Mouse (Mus musculus): ENCODE data around the gene Abcf1. TPM values are rescaled to one million over a fixed set of nuclear protein-coding genes. Genes with fewer than 3 reads are reported as not detected.
A peak's percentile ranks its signal among the peaks of the same experiment; 100 is the strongest.
"Not testable (repeated sequence)": the region's sequence is repeated elsewhere in the genome, so short reads cannot be mapped to it uniquely, and the experiment has no call there.

Gene Abcf1
- polyA plus RNA-seq, 1 experiment from 2014 or later, result 102 TPM

GRCm38 (mm10) chr17:35935763-35936162, 33.8 kb downstream of the Abcf1 start:
- H3K36me3 ChIP-seq, result peaks cover 16% of the 10 kb centered on the region
- WGBS, result 87% methylated on average over 14 of the region's 14 CpGs
- H3K9ac ChIP-seq (replicated peaks); ATAC-seq (ENCODE audit: insufficient number of reproducible peaks, insufficient read depth, low FRiP score, low TSS enrichment, low read depth); H3K27ac ChIP-seq; H3K27me3 ChIP-seq; H3K4me2 ChIP-seq; H3K4me1 ChIP-seq (replicated peaks); H3K9me3 ChIP-seq; H3K4me3 ChIP-seq (replicated peaks): not testable (repeated sequence)

GRCm38 (mm10) chr17:35932608-35933007, 37.0 kb downstream of the Abcf1 start:
- H3K4me1 ChIP-seq (replicated peaks), result no peaks in the 10 kb centered on the region
- H3K9ac ChIP-seq (replicated peaks), result no peak overlapping the region
- ATAC-seq (ENCODE audit: insufficient number of reproducible peaks, insufficient read depth, low FRiP score, low TSS enrichment, low read depth), result no peak
- WGBS, result 87% methylated on average over 4 of the region's 4 CpGs
- peaks cover 48% of the 10 kb centered on the region for H3K36me3 ChIP-seq
- no peak overlapping the region for H3K27ac ChIP-seq
- no peak overlapping the region for H3K4me2 ChIP-seq
- H3K27me3 ChIP-seq, result no peaks in the 10 kb centered on the region
- H3K9me3 ChIP-seq, result no peaks in the 10 kb centered on the region
- no peak overlapping the region for H3K4me3 ChIP-seq (replicated peaks)

- Histone ChIP-seq H3K9ac (replicated peaks) (no peak overlapping the region), H3K9me3 (no peaks in the 10 kb centered on the region), H3K4me3 (replicated peaks) (no peak overlapping the region), H3K36me3 (peaks cover 67% of the 10 kb centered on the region), H3K4me1 (replicated peaks) (no peaks in the 10 kb centered on the region), H3K4me2 (no peak overlapping the region), H3K27ac (no peak overlapping the region), H3K27me3 (no peaks in the 10 kb centered on the region)
- ATAC-seq (ENCODE audit: insufficient number of reproducible peaks, insufficient read depth, low FRiP score, low TSS enrichment, low read depth), result no peak
- WGBS, result 95% methylated on average over 12 of the region's 12 CpGs
Measured at GRCm38 (mm10) chr17:35930627-35931026, 38.9 kb downstream of the Abcf1 start.

GRCm38 (mm10) chr17:35929534-35929933, 40.0 kb downstream of the Abcf1 start:
- H3K4me1 ChIP-seq (replicated peaks), result no peaks in the 10 kb centered on the region
- H3K27ac ChIP-seq, result no peak overlapping the region
- H3K4me3 ChIP-seq (replicated peaks), result no peak overlapping the region
- H3K9me3 ChIP-seq, result no peaks in the 10 kb centered on the region
- no peak overlapping the region for H3K9ac ChIP-seq (replicated peaks)
- no peak for ATAC-seq (ENCODE audit: insufficient number of reproducible peaks, insufficient read depth, low FRiP score, low TSS enrichment, low read depth)
- no peaks in the 10 kb centered on the region for H3K27me3 ChIP-seq
- no peak overlapping the region for H3K4me2 ChIP-seq
- WGBS, result 100% methylated on average over 2 of the region's 2 CpGs
- peaks cover 78% of the 10 kb centered on the region for H3K36me3 ChIP-seq

GRCm38 (mm10) chr17:35927471-35927870, 42.1 kb downstream of the Abcf1 start:
- no peaks in the 10 kb centered on the region for H3K9me3 ChIP-seq
- H3K27me3 ChIP-seq, result no peaks in the 10 kb centered on the region
- WGBS, result 86% methylated on average over 1 of the region's 1 CpGs
- H3K4me3 ChIP-seq (replicated peaks), result no peak overlapping the region
- peaks cover 92% of the 10 kb centered on the region for H3K36me3 ChIP-seq
- H3K4me1 ChIP-seq (replicated peaks), result no peaks in the 10 kb centered on the region
- H3K4me2 ChIP-seq, result no peak overlapping the region
- H3K9ac ChIP-seq (replicated peaks), result no peak overlapping the region
- ATAC-seq (ENCODE audit: insufficient number of reproducible peaks, insufficient read depth, low FRiP score, low TSS enrichment, low read depth), result no peak
- no peak overlapping the region for H3K27ac ChIP-seq

GRCm38 (mm10) chr17:35923281-35923680, 46.3 kb downstream of the Abcf1 start:
- no peak for ATAC-seq (ENCODE audit: insufficient number of reproducible peaks, insufficient read depth, low FRiP score, low TSS enrichment, low read depth)
- peaks cover 57% of the 10 kb centered on the region for H3K36me3 ChIP-seq
- no peaks in the 10 kb centered on the region for H3K27me3 ChIP-seq
- H3K4me1 ChIP-seq (replicated peaks), result peaks cover 21% of the 10 kb centered on the region
- no peak overlapping the region for H3K27ac ChIP-seq
- 94% methylated on average over 4 of the region's 4 CpGs for WGBS
- H3K4me3 ChIP-seq (replicated peaks), result no peak overlapping the region
- H3K4me2 ChIP-seq, result no peak overlapping the region
- H3K9me3 ChIP-seq, result no peaks in the 10 kb centered on the region
- H3K9ac ChIP-seq (replicated peaks), result no peak overlapping the region

- H3K36me3 ChIP-seq, result peaks cover 50% of the 10 kb centered on the region
- 84% methylated on average over 3 of the region's 3 CpGs for WGBS
- H3K27me3 ChIP-seq, result no peaks in the 10 kb centered on the region
- no peak overlapping the region for H3K9ac ChIP-seq (replicated peaks)
- H3K4me1 ChIP-seq (replicated peaks), result peaks cover 21% of the 10 kb centered on the region
- no peak overlapping the region for H3K4me2 ChIP-seq
- H3K4me3 ChIP-seq (replicated peaks), result no peak overlapping the region
- H3K9me3 ChIP-seq, result no peaks in the 10 kb centered on the region
- no peak overlapping the region for H3K27ac ChIP-seq
- ATAC-seq (ENCODE audit: insufficient number of reproducible peaks, insufficient read depth, low FRiP score, low TSS enrichment, low read depth), result no peak
Measured at GRCm38 (mm10) chr17:35922566-35922965, 47.0 kb downstream of the Abcf1 start.

GRCm38 (mm10) chr17:35921710-35922109, 47.9 kb downstream of the Abcf1 start:
- no peaks in the 10 kb centered on the region for H3K27me3 ChIP-seq
- H3K27ac ChIP-seq, result no peak overlapping the region
- H3K4me2 ChIP-seq, result no peak overlapping the region
- 92% methylated on average over 4 of the region's 4 CpGs for WGBS
- ATAC-seq (ENCODE audit: insufficient number of reproducible peaks, insufficient read depth, low FRiP score, low TSS enrichment, low read depth), result no peak
- H3K4me1 ChIP-seq (replicated peaks), result peaks cover 21% of the 10 kb centered on the region
- H3K36me3 ChIP-seq, result peaks cover 42% of the 10 kb centered on the region
- H3K9ac ChIP-seq (replicated peaks), result no peak overlapping the region
- no peaks in the 10 kb centered on the region for H3K9me3 ChIP-seq
- no peak overlapping the region for H3K4me3 ChIP-seq (replicated peaks)

- Histone ChIP-seq H3K9me3 (no peaks in the 10 kb centered on the region), H3K36me3 (peaks cover 35% of the 10 kb centered on the region), H3K4me1 (replicated peaks) (peaks cover 21% of the 10 kb centered on the region), H3K4me3 (replicated peaks) (no peak overlapping the region), H3K27ac (peak overlapping the region; percentile 96; the same call in 1 of the 2 replicates), H3K27me3 (no peaks in the 10 kb centered on the region), H3K9ac (replicated peaks) (no peak overlapping the region; the same call in 1 of the 2 replicates), H3K4me2 (no peak overlapping the region)
- WGBS, result 76% methylated on average over 5 of the region's 5 CpGs
- no peak for ATAC-seq (ENCODE audit: insufficient number of reproducible peaks, insufficient read depth, low FRiP score, low TSS enrichment, low read depth)
Measured at GRCm38 (mm10) chr17:35920862-35921562, 48.5 kb downstream of the Abcf1 start.

GRCm38 (mm10) chr17:35920384-35920783, 49.2 kb downstream of the Abcf1 start:
- Histone ChIP-seq H3K36me3 (peaks cover 29% of the 10 kb centered on the region), H3K9me3 (no peaks in the 10 kb centered on the region), H3K9ac (replicated peaks) (no peak overlapping the region; the same call in 1 of the 2 replicates), H3K4me3 (replicated peaks) (0 out of 2 replicates have a peak overlapping the region, but pooled peaks have one; percentile 70), H3K27me3 (no peaks in the 10 kb centered on the region), H3K27ac (peak overlapping the region; percentile 96), H3K4me2 (peak overlapping the region; percentile 87), H3K4me1 (replicated peaks) (peaks cover 24% of the 10 kb centered on the region)
- WGBS, result 88% methylated on average over 1 of the region's 1 CpGs
- no peak for ATAC-seq (ENCODE audit: insufficient number of reproducible peaks, insufficient read depth, low FRiP score, low TSS enrichment, low read depth)

- peak overlapping the region; percentile 96 for H3K27ac ChIP-seq
- H3K4me3 ChIP-seq (replicated peaks), result peak overlapping the region; percentile 70
- peaks cover 24% of the 10 kb centered on the region for H3K36me3 ChIP-seq
- peak overlapping the region; percentile 87 for H3K4me2 ChIP-seq
- H3K9me3 ChIP-seq, result no peaks in the 10 kb centered on the region
- H3K27me3 ChIP-seq, result no peaks in the 10 kb centered on the region
- peaks cover 26% of the 10 kb centered on the region for H3K4me1 ChIP-seq (replicated peaks)
- WGBS, result 58% methylated on average over 6 of the region's 6 CpGs
- no peak for ATAC-seq (ENCODE audit: insufficient number of reproducible peaks, insufficient read depth, low FRiP score, low TSS enrichment, low read depth)
- H3K9ac ChIP-seq (replicated peaks), result no peak overlapping the region; the same call in 1 of the 2 replicates
Measured at GRCm38 (mm10) chr17:35919864-35920301, 49.7 kb downstream of the Abcf1 start.
